Mouse (Mus musculus) MEL (cell line): ENCODE data around the gene Aldh1a1. TPM values are rescaled to one million over a fixed set of nuclear protein-coding genes. Genes with fewer than 3 reads are reported as not detected.

Experiments used
- DNase-seq: peaks from one replicate; pipeline ENCODE4 v3.0.0; 2011; ENCODE audit warnings: low read depth, low spot score
- H3K27ac ChIP-seq: 2 replicates; pipeline ENCODE4 v1.5.1; 2012; ENCODE audit warnings: low read depth, mild to moderate bottlenecking, control low read depth, low read length, moderate library complexity; ENCODE audit not compliant: control insufficient read depth
- H3K27me3 ChIP-seq, 2 experiments: fragments of 150-350 bp in 1 of 2; sonication (generic) in 1 of 2; 2 replicates each; pipeline ENCODE4 v1.6.1; 2012; ENCODE audit warnings: low read length in 2 of 2, mild to moderate bottlenecking in 2 of 2, improper control_type of control experiment in 1 of 2, moderate library complexity in 1 of 2; ENCODE audit not compliant: insufficient read depth in 2 of 2, control insufficient read depth in 1 of 2
- H3K36me3 ChIP-seq, 2 experiments: 2 replicates each; pipeline ENCODE4 v1.6.1; 2012 to 2014; ENCODE audit warnings: low read length in 2 of 2, improper control_type of control experiment in 1 of 2, inconsistent platforms in 1 of 2, mild to moderate bottlenecking in 1 of 2; ENCODE audit not compliant: insufficient read depth in 2 of 2, control insufficient read depth in 1 of 2
- H3K4me1 ChIP-seq, 2 experiments: fragments of 150-350 bp in 1 of 2; sonication (generic) in 1 of 2; 2 replicates each; pipeline ENCODE4 v1.6.1; 2012; ENCODE audit warnings: low read length in 2 of 2, improper control_type of control experiment in 1 of 2, mild to moderate bottlenecking in 1 of 2; ENCODE audit not compliant: insufficient read depth in 2 of 2, control insufficient read depth in 1 of 2
- H3K4me3 ChIP-seq, 2 experiments: fragments of 150-350 bp in 1 of 2; sonication (generic) in 1 of 2; 2 replicates each; pipeline ENCODE4 v1.5.1; 2012; ENCODE audit warnings: low read depth in 2 of 2, low read length in 2 of 2, mild to moderate bottlenecking in 2 of 2, moderate library complexity in 2 of 2, control low read depth in 1 of 2, improper control_type of control experiment in 1 of 2; ENCODE audit not compliant: control insufficient read depth in 1 of 2, insufficient read depth in 1 of 2
- H3K79me2 ChIP-seq: 2 replicates; pipeline ENCODE4 v1.6.1; 2012; ENCODE audit warnings: mild to moderate bottlenecking, low read length, moderate library complexity; ENCODE audit not compliant: control insufficient read depth, poor library complexity, insufficient read depth
- H3K9ac ChIP-seq: 2 replicates; pipeline ENCODE4 v1.6.1; 2012; ENCODE audit warnings: low read depth, mild to moderate bottlenecking, control low read depth, low read length, moderate library complexity; ENCODE audit not compliant: control insufficient read depth, poor library complexity, severe bottlenecking
- H3K9me3 ChIP-seq: fragments of 150-350 bp; sonication (generic); replicated peaks from 2 replicates; pipeline ENCODE4 v1.6.1; 2012; ENCODE audit warnings: mild to moderate bottlenecking, low read length, improper control_type of control experiment, moderate library complexity; ENCODE audit not compliant: insufficient read depth
- CHD1 ChIP-seq: IDR thresholded peaks from 2 replicates; pipeline ENCODE4 v1.6.1; 2012; ENCODE audit warnings: low read depth, mild to moderate bottlenecking, inconsistent platforms, low read length, improper control_type of control experiment
- CHD2 ChIP-seq: IDR thresholded peaks from 2 replicates; pipeline ENCODE4 v1.6.1; 2011; ENCODE audit warnings: low read length, improper control_type of control experiment
- CTCF ChIP-seq, 3 experiments: IDR thresholded peaks in 2 of 3; conservative IDR thresholded peaks in 1 of 3; 2 replicates each; pipeline ENCODE4 v1.5.1; 2011 to 2012; ENCODE audit warnings: low read length in 3 of 3, low read depth in 2 of 3, mild to moderate bottlenecking in 2 of 3, improper control_type of control experiment in 1 of 3, inconsistent platforms in 1 of 3, mixed read lengths in 1 of 3, moderate library complexity in 1 of 3; ENCODE audit not compliant: control insufficient read depth in 1 of 3, insufficient read depth in 1 of 3, poor library complexity in 1 of 3, severe bottlenecking in 1 of 3
- ELF1 ChIP-seq: IDR thresholded peaks from 2 replicates; pipeline ENCODE4 v1.6.1; 2014; ENCODE audit warnings: low read depth, mild to moderate bottlenecking, inconsistent platforms, low read length, improper control_type of control experiment, moderate library complexity
- EP300 ChIP-seq, 2 experiments: IDR thresholded peaks; 2 replicates each; pipeline ENCODE4 v1.6.1; 2011; ENCODE audit warnings: improper control_type of control experiment in 2 of 2, low read length in 2 of 2, low read depth in 1 of 2, mild to moderate bottlenecking in 1 of 2
- GABPA ChIP-seq: IDR thresholded peaks from 2 replicates; pipeline ENCODE4 v1.6.1; 2012; ENCODE audit warnings: low read depth, mild to moderate bottlenecking, inconsistent platforms, low read length, improper control_type of control experiment, moderate library complexity
- HCFC1 ChIP-seq: IDR thresholded peaks from 2 replicates; pipeline ENCODE4 v1.6.1; 2012; ENCODE audit warnings: low read depth, mild to moderate bottlenecking, inconsistent platforms, low read length, improper control_type of control experiment, moderate library complexity
- KAT2A ChIP-seq: conservative IDR thresholded peaks from 2 replicates; pipeline ENCODE4 v1.6.1; 2012; ENCODE audit warnings: low read depth, low read length, improper control_type of control experiment, inconsistent platforms
- MAX ChIP-seq: IDR thresholded peaks from 2 replicates; pipeline ENCODE4 v1.6.1; 2011; ENCODE audit warnings: low read length, improper control_type of control experiment
- MAZ ChIP-seq: IDR thresholded peaks from 2 replicates; pipeline ENCODE4 v1.6.1; 2012; ENCODE audit warnings: low read depth, mild to moderate bottlenecking, inconsistent platforms, low read length, improper control_type of control experiment
- MXI1 ChIP-seq: IDR thresholded peaks from 2 replicates; pipeline ENCODE4 v1.6.1; 2011; ENCODE audit warnings: mild to moderate bottlenecking, low read depth, low read length, improper control_type of control experiment
- MYB ChIP-seq: IDR thresholded peaks from 2 replicates; pipeline ENCODE4 v1.6.1; 2011; ENCODE audit warnings: mild to moderate bottlenecking, low read depth, low read length, improper control_type of control experiment
- MYC ChIP-seq: IDR thresholded peaks from 2 replicates; pipeline ENCODE4 v1.6.1; 2011; ENCODE audit warnings: low read depth, mild to moderate bottlenecking, low read length, improper control_type of control experiment, moderate library complexity
- NELFE ChIP-seq: IDR thresholded peaks from 2 replicates; pipeline ENCODE4 v1.6.1; 2011; ENCODE audit warnings: low read depth, low read length, improper control_type of control experiment
- POLR2A ChIP-seq, 2 experiments: IDR thresholded peaks; 2 replicates each; pipeline ENCODE4 v1.6.1; 2011 to 2012; ENCODE audit warnings: low read length in 2 of 2, mild to moderate bottlenecking in 2 of 2, control low read depth in 1 of 2, improper control_type of control experiment in 1 of 2, low read depth in 1 of 2, moderate library complexity in 1 of 2; ENCODE audit not compliant: control insufficient read depth in 1 of 2, insufficient read depth in 1 of 2, poor library complexity in 1 of 2
- POLR2AphosphoS2 ChIP-seq: IDR thresholded peaks from 2 replicates; pipeline ENCODE4 v1.6.1; 2011; ENCODE audit warnings: low read length, improper control_type of control experiment
- TCF12 ChIP-seq: IDR thresholded peaks from 2 replicates; pipeline ENCODE4 v1.6.1; 2014; ENCODE audit warnings: low read depth, mild to moderate bottlenecking, inconsistent platforms, low read length, improper control_type of control experiment, moderate library complexity
- UBTF ChIP-seq: IDR thresholded peaks from 2 replicates; pipeline ENCODE4 v1.6.1; 2012; ENCODE audit warnings: low read depth, mild to moderate bottlenecking, inconsistent platforms, low read length, improper control_type of control experiment, moderate library complexity, borderline replicate concordance; ENCODE audit not compliant: insufficient read depth
- USF1 ChIP-seq: IDR thresholded peaks from 2 replicates; pipeline ENCODE4 v1.6.1; 2014; ENCODE audit warnings: low read depth, mild to moderate bottlenecking, inconsistent platforms, low read length, improper control_type of control experiment, moderate library complexity
- USF2 ChIP-seq, 2 experiments: IDR thresholded peaks; 2 replicates each; pipeline ENCODE4 v1.6.1; 2011 to 2012; ENCODE audit warnings: improper control_type of control experiment in 2 of 2, low read length in 2 of 2, borderline replicate concordance in 1 of 2, inconsistent platforms in 1 of 2, low read depth in 1 of 2, mild to moderate bottlenecking in 1 of 2; ENCODE audit not compliant: insufficient read depth in 1 of 2
- ZC3H11A ChIP-seq: IDR thresholded peaks from 2 replicates; pipeline ENCODE4 v1.6.1; 2012; ENCODE audit warnings: low read depth, mild to moderate bottlenecking, inconsistent platforms, low read length, improper control_type of control experiment
- ZKSCAN1 ChIP-seq: IDR thresholded peaks from 2 replicates; pipeline ENCODE4 v1.6.1; 2012; ENCODE audit warnings: low read depth, mild to moderate bottlenecking, inconsistent platforms, low read length, improper control_type of control experiment, moderate library complexity
- polyA plus RNA-seq, 2 experiments: library from polyadenylated mRNA; stranded (reverse) in 1 of 2; unstranded in 1 of 2; fragments of >175 nt in 1 of 2; fragments of >200 nt in 1 of 2; gene quantifications; 2 replicates each; pipeline versions ENCODE4 v1.2.1 to v1.2.4; 2012; ENCODE audit warnings: low replicate concordance in 2 of 2, low read depth in 1 of 2; ENCODE audit not compliant: insufficient read length in 2 of 2, insufficient read depth in 1 of 2, missing spikeins in 1 of 2
- total RNA-seq: library from RNA; depleted of rRNA; stranded (reverse); fragments of 300-350 nt; gene quantifications from 2 replicates; pipeline ENCODE4 v1.2.3, GENCODE M21; 2012

The Aldh1a1 gene
- total and polyA plus RNA-seq, 3 experiments, result 2.3 to 10.3 TPM; not detected in 1

DNA sequence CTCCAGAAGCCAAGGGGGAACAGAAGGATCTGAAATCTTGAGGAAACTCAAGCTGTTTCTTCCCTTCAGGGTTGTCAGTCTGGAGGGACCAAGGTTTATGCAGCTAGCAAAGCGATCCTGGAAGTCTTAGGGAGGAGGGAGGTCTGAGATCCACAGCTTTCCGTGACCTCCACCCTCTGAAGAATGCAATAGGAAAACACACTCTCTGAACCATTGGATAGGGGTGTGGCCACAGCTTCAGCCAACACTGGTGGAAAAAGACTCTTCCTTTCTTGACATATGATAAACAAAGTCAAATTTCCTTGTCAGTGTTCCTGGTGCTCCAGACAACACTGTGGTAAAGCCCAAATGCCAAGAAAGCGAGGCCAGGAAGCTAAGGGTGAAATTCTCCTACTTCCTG, 84.5 kb downstream of the Aldh1a1 start:
- no peak for TF ChIP-seq MAX
- no peak for TF ChIP-seq CHD1
- no peak for TF ChIP-seq UBTF
- TF ChIP-seq ELF1, result no peak
- no peak for TF ChIP-seq EP300 (IDR thresholded peaks at IDR 0.05; ENCODE audit: low read depth in 1 of 2, low read length in 2 of 2)
- no peak for TF ChIP-seq TCF12
- TF ChIP-seq MXI1, result no peak
- no peak for TF ChIP-seq MAZ
- TF ChIP-seq ZKSCAN1, result no peak
- TF ChIP-seq KAT2A, result no peak
- no peak for TF ChIP-seq POLR2A (IDR thresholded peaks at IDR 0.05; ENCODE audit: control insufficient read depth in 1 of 2, insufficient read depth in 1 of 2, low read depth in 1 of 2, low read length in 2 of 2, poor library complexity in 1 of 2)
- TF ChIP-seq ZC3H11A, result no peak
- TF ChIP-seq GABPA, result no peak
- TF ChIP-seq CHD2, result no peak
- no peak for TF ChIP-seq MYB
- TF ChIP-seq MYC, result no peak
- no peak for TF ChIP-seq CTCF (IDR thresholded peaks at IDR 0.05 in 2 of 3, conservative IDR thresholded peaks at IDR 0.05 in 1 of 3; ENCODE audit: control insufficient read depth in 1 of 3, insufficient read depth in 1 of 3, low read depth in 2 of 3, low read length in 3 of 3, poor library complexity in 1 of 3, severe bottlenecking in 1 of 3)
- no peak for TF ChIP-seq NELFE
- no peak for TF ChIP-seq USF1
- no peaks in the 10 kb centered on the region for H3K4me1 ChIP-seq
- no peak for DNase-seq
- H3K9me3 ChIP-seq, result no peaks in the 10 kb centered on the region
- no peak overlapping the region for H3K9ac ChIP-seq
- H3K36me3 ChIP-seq, result no peaks in the 10 kb centered on the region
- H3K27ac ChIP-seq, result no peak overlapping the region
- no peak overlapping the region for H3K4me3 ChIP-seq
- H3K79me2 ChIP-seq, result no peaks in the 10 kb centered on the region
- no peaks in the 10 kb centered on the region for H3K27me3 ChIP-seq

DNA sequence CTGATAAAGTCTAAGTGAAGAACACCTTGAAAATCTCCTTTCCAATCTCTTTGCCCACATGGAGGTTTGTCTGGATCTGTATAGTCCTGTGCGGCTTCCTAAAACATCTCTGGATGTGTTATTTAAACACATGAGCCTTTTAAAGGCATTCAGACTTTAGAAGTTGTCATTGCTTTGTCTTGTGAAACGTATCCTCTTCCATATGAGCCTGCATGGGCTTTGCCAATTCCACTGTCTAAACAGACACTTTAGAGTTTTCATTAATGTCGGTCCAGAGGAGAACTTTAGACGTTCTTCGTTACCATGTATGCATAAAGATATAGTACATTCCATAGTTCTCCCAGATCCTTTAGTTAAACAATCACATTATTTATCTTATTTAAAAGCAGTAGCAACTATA, 84.9 kb downstream of the Aldh1a1 start:
- no peak overlapping the region for H3K4me3 ChIP-seq
- H3K9ac ChIP-seq, result no peak overlapping the region
- no peaks in the 10 kb centered on the region for H3K9me3 ChIP-seq
- H3K27ac ChIP-seq, result no peak overlapping the region
- no peaks in the 10 kb centered on the region for H3K27me3 ChIP-seq
- TF ChIP-seq USF2 (IDR thresholded peaks at IDR 0.05; ENCODE audit: borderline replicate concordance in 1 of 2, insufficient read depth in 1 of 2, low read depth in 1 of 2, low read length in 2 of 2) (no peak), KAT2A (no peak), HCFC1 (no peak), EP300 (IDR thresholded peaks at IDR 0.05; ENCODE audit: low read depth in 1 of 2, low read length in 2 of 2) (no peak), GABPA (no peak), MAZ (no peak), POLR2AphosphoS2 (no peak)
- H3K79me2 ChIP-seq, result no peaks in the 10 kb centered on the region
- no peak for DNase-seq
- H3K4me1 ChIP-seq, result no peaks in the 10 kb centered on the region
- H3K36me3 ChIP-seq, result no peaks in the 10 kb centered on the region
